Comparison of ENCODE assay signal across 23 mouse cellular contexts in genomic region chr10:128370601-128371000, GRCm38 (mm10). TPM values are rescaled to one million over a fixed set of nuclear protein-coding genes. Genes with fewer than 3 reads are reported as not detected.
DNase-seq lines count a peak whose midpoint lies in the region; ATAC-seq and TF ChIP-seq lines count a peak whose summit lies in the region.
"Had no signal": no experiment of that assay in that cellular context is flagged by ENCODE, and none has a peak within 500 bp of the region (broad histone marks: within the 10 kb centered on the region; RNA-seq: fewer than 3 reads in every experiment).

No protein-coding gene starts in this region.

- peak overlapping the region; percentile 17; the same call in 1 of the 2 replicates for H3K27ac ChIP-seq in kidney, adult 2 months (ENCODE audit: insufficient read depth, low read depth, low read length)
- no peak overlapping the region for H3K27ac ChIP-seq in kidney, embryonic 14.5 days (ENCODE audit: low read depth, low read length)
- peak overlapping the region; percentile 47; the same call in 1 of the 2 replicates for H3K27ac ChIP-seq in ES-Bruce4 (ENCODE audit: insufficient read depth, low read length)
- H3K27ac ChIP-seq in ES-E14 (ENCODE audit: insufficient read depth, low read depth, low read length, poor library complexity, severe bottlenecking), result peak overlapping the region; percentile 36
- H3K27ac ChIP-seq in intestine, embryonic 15.5 days, result no peak overlapping the region
- no peak overlapping the region for H3K27ac ChIP-seq in layer of hippocampus, adult 2 months
- H3K27ac ChIP-seq: liver, embryonic 14.5 days; lung, embryonic 15.5 days had no signal

- no peak overlapping the region for H3K4me2 ChIP-seq in kidney, embryonic 14.5 days (replicated peaks; ENCODE audit: low read depth, low read length)
- no peak overlapping the region for H3K4me2 ChIP-seq in intestine, embryonic 15.5 days (replicated peaks)
- H3K4me2 ChIP-seq: lung, embryonic 15.5 days; midbrain, embryonic 11.5 days had no signal

- DNase-seq in kidney, adult 2 months, result no peak
- no peak for DNase-seq in ES-E14 (ENCODE audit: low read depth, low spot score)
- no peak for DNase-seq in Muller cell, postnatal 12 days (ENCODE audit: inconsistent ontology term)
- DNase-seq in layer of hippocampus, adult 2 months (ENCODE audit: low spot score in 2 of 2), result no peak
- DNase-seq in right cerebral cortex, adult 18-20 months, result no peak
- DNase-seq: cerebellum, postnatal 14 days; gastrocnemius, postnatal 10 days; heart, adult 2 months; kidney, postnatal 4 days had no signal

- H3K9me3 ChIP-seq in kidney, embryonic 14.5 days (ENCODE audit: control insufficient read depth, low read length), result no peaks in the 10 kb centered on the region
- H3K9me3 ChIP-seq in ES-Bruce4 (replicated peaks; ENCODE audit: control insufficient read depth, insufficient read depth, low read length, poor library complexity, severe bottlenecking), result no peaks in the 10 kb centered on the region
- H3K9me3 ChIP-seq in ES-E14 (ENCODE audit: control insufficient read depth, insufficient read depth, low read depth, low read length), result no peaks in the 10 kb centered on the region
- H3K9me3 ChIP-seq in intestine, embryonic 15.5 days, result no peaks in the 10 kb centered on the region
- H3K9me3 ChIP-seq: lung, embryonic 15.5 days had no signal

- TF ChIP-seq CTCF in kidney, adult 2 months (conservative IDR thresholded peaks at IDR 0.05; ENCODE audit: insufficient read depth, insufficient read length, low read depth, low read length), result no peak
- TF ChIP-seq CTCF in ES-Bruce4 (IDR thresholded peaks at IDR 0.05; ENCODE audit: low read depth, low read length), result no peak
- TF ChIP-seq CTCF in layer of hippocampus, adult 2 months (conservative IDR thresholded peaks at IDR 0.05), result no peak

- in situ Hi-C loops in ES-E14 (cut with MboI; ENCODE audit: low sequenced_read_pairs in 2 of 2, unreplicated experiment in 2 of 2), result no loop called here

- no peak overlapping the region for H3K4me3 ChIP-seq in kidney, adult 2 months (ENCODE audit: insufficient read depth, low read depth, low read length)
- no peak overlapping the region for H3K4me3 ChIP-seq in kidney, embryonic 14.5 days (ENCODE audit: low read length)
- H3K4me3 ChIP-seq in ES-Bruce4 (ENCODE audit: low read depth, low read length), result no peak overlapping the region
- H3K4me3 ChIP-seq in ES-E14 (ENCODE audit: insufficient read depth in 1 of 2, low read depth in 1 of 2, low read length in 2 of 2, poor library complexity in 1 of 2, severe bottlenecking in 1 of 2), result peak overlapping the region in 1 of 2 experiments; percentile 6; a peak in 1 of 4 replicates
- no peak overlapping the region for H3K4me3 ChIP-seq in intestine, embryonic 15.5 days (replicated peaks)
- no peak overlapping the region for H3K4me3 ChIP-seq in layer of hippocampus, adult 2 months
- H3K4me3 ChIP-seq: heart, adult 2 months; lung, embryonic 15.5 days had no signal

- TF ChIP-seq POLR2A in kidney, adult 2 months (IDR thresholded peaks at IDR 0.05; ENCODE audit: low read depth, low read length), result no peak
- no peak for TF ChIP-seq POLR2A in ES-Bruce4 (IDR thresholded peaks at IDR 0.05; ENCODE audit: insufficient read depth, low read length)

- WGBS in kidney, adult 2 months, result 29% methylated on average over 4 of the region's 4 CpGs
- WGBS in kidney, embryonic 14.5 days, result 23% methylated on average over 4 of the region's 4 CpGs
- WGBS in intestine, embryonic 15.5 days, result 38% methylated on average over 4 of the region's 4 CpGs

- H3K4me1 ChIP-seq in kidney, adult 2 months (ENCODE audit: control insufficient read depth, insufficient read depth, low read length), result peaks cover 10% of the 10 kb centered on the region
- H3K4me1 ChIP-seq in kidney, embryonic 14.5 days (ENCODE audit: control insufficient read depth, insufficient read depth, low read length), result peaks cover 7% of the 10 kb centered on the region
- H3K4me1 ChIP-seq in ES-Bruce4 (ENCODE audit: control insufficient read depth, insufficient read depth, low read length) (no peaks in the 10 kb centered on the region), ES-E14 (ENCODE audit: control insufficient read depth in 2 of 2, insufficient read depth in 2 of 2, low read length in 2 of 2, poor library complexity in 1 of 2) (peaks cover 8 to 9% of the 10 kb centered on the region in 2 experiments)
- peaks cover 15% of the 10 kb centered on the region for H3K4me1 ChIP-seq in intestine, embryonic 15.5 days (replicated peaks)

- no peak for ATAC-seq in kidney, embryonic 14.5 days (ENCODE audit: low FRiP score, low TSS enrichment)
- ATAC-seq in intestine, embryonic 15.5 days, result peak; percentile 22; the same call in 1 of the 2 replicates
- ATAC-seq: inflammation-experienced regulatory T-cells, adult 6 months had no signal

- H3K9ac ChIP-seq in kidney, embryonic 14.5 days (ENCODE audit: low read depth, low read length), result no peak overlapping the region
- H3K9ac ChIP-seq in ES-Bruce4 (ENCODE audit: low read depth, poor library complexity, severe bottlenecking) (no peak overlapping the region), ES-E14 (ENCODE audit: insufficient read depth, low read depth, low read length, poor library complexity, severe bottlenecking) (no peak overlapping the region)
- H3K9ac ChIP-seq in intestine, embryonic 15.5 days, result no peak overlapping the region
- H3K9ac ChIP-seq: liver, embryonic 14.5 days; lung, embryonic 15.5 days had no signal

- no peak for TF ChIP-seq EP300 in ES-Bruce4 (IDR thresholded peaks at IDR 0.05; ENCODE audit: insufficient read depth, low read depth, low read length)

- H3K27me3 ChIP-seq in kidney, adult 2 months (replicated peaks; ENCODE audit: control insufficient read depth, insufficient read depth, low read length), result no peaks in the 10 kb centered on the region
- H3K27me3 ChIP-seq in kidney, embryonic 14.5 days (ENCODE audit: control insufficient read depth, insufficient read depth, low read length), result no peaks in the 10 kb centered on the region
- H3K27me3 ChIP-seq in ES-Bruce4 (ENCODE audit: control insufficient read depth, insufficient read depth, low read length, poor library complexity, severe bottlenecking), result no peaks in the 10 kb centered on the region
- H3K27me3 ChIP-seq in intestine, embryonic 15.5 days (replicated peaks), result no peaks in the 10 kb centered on the region
- H3K27me3 ChIP-seq: lung, embryonic 15.5 days had no signal

- no peaks in the 10 kb centered on the region for H3K36me3 ChIP-seq in kidney, adult 2 months (ENCODE audit: control insufficient read depth, insufficient read depth, low read length)
- no peaks in the 10 kb centered on the region for H3K36me3 ChIP-seq in kidney, embryonic 14.5 days (ENCODE audit: control insufficient read depth, insufficient read depth, low read length)
- no peaks in the 10 kb centered on the region for H3K36me3 ChIP-seq in ES-Bruce4 (ENCODE audit: control insufficient read depth, insufficient read depth, low read length, poor library complexity, severe bottlenecking)
- no peaks in the 10 kb centered on the region for H3K36me3 ChIP-seq in ES-E14 (ENCODE audit: control insufficient read depth, insufficient read depth, low read length, poor library complexity, severe bottlenecking)
- H3K36me3 ChIP-seq in intestine, embryonic 15.5 days, result no peaks in the 10 kb centered on the region
- H3K36me3 ChIP-seq: lung, embryonic 15.5 days had no signal

TF ChIP-seq in ES-E14, 5 proteins besides CTCF, POLR2A, EP300 and RAD21 (continues in another document):
- TF ChIP-seq HCFC1 (IDR thresholded peaks at IDR 0.05; ENCODE audit: borderline replicate concordance, insufficient read depth, low read length) (no peak), CHD2 (IDR thresholded peaks at IDR 0.05; ENCODE audit: low read depth, low read length) (no peak), ZC3H11A (IDR thresholded peaks at IDR 0.05; ENCODE audit: borderline replicate concordance, low read depth, low read length) (no peak)

RNA-seq across cellular contexts. Expression of gene Coq10a, which starts 1.8 kb away (rescaled TPM):
- 58.7 and 72.3 TPM in 2 replicates for polyA plus RNA-seq in kidney, adult 2 months (2012; rRNA removed)
- 15.5 and 18.6 TPM in 2 replicates for polyA plus RNA-seq in kidney, embryonic 14.5 days (2014; fragmentation: Nextera tagmentation; extraction: Ambion mirVana)
- 18.7 and 20.2 TPM in 2 replicates for polyA plus RNA-seq in ES-Bruce4 (2011; ENCODE audit: insufficient read depth, insufficient read length, low read depth, missing spikeins)
- 8.2 and 10.1 TPM in 2 replicates for total RNA-seq in ES-E14 (2012; rRNA removed)
- polyA plus RNA-seq in intestine, embryonic 15.5 days (2015; fragmentation: Nextera tagmentation; extraction: Ambion mirVana), result 13.7 TPM in 2 replicates
- total RNA-seq in layer of hippocampus, adult 2 months (2021), result 10 to 100 TPM; 48.6 to 49.2 TPM

RNA-seq across cellular contexts. Expression of gene Ankrd52, which starts 6.3 kb away (rescaled TPM):
- polyA plus RNA-seq in kidney, adult 2 months (2012; rRNA removed), result 21.5 and 22.5 TPM in 2 replicates
- polyA plus RNA-seq in kidney, embryonic 14.5 days (2014; fragmentation: Nextera tagmentation; extraction: Ambion mirVana), result 12.7 and 19.3 TPM in 2 replicates
- polyA plus RNA-seq in ES-Bruce4 (2011; ENCODE audit: insufficient read depth, insufficient read length, low read depth, missing spikeins), result 28.8 and 29.0 TPM in 2 replicates
- 11.1 and 11.4 TPM in 2 replicates for total RNA-seq in ES-E14 (2012; rRNA removed)
- polyA plus RNA-seq in intestine, embryonic 15.5 days (2015; fragmentation: Nextera tagmentation; extraction: Ambion mirVana), result 10.0 and 11.5 TPM in 2 replicates
- total RNA-seq in layer of hippocampus, adult 2 months (2021), result 10 to 100 TPM; 50.6 to 51.6 TPM

RNA-seq across cellular contexts. Expression of gene Slc39a5, which starts 30.4 kb away (rescaled TPM):
- polyA plus RNA-seq in kidney, adult 2 months (2012; rRNA removed), result 114 and 137 TPM in 2 replicates
- polyA plus RNA-seq in kidney, embryonic 14.5 days (2014; fragmentation: Nextera tagmentation; extraction: Ambion mirVana), result 15.1 and 22.6 TPM in 2 replicates
- 0.31 TPM in 1 of 2 replicates, not detected in the other for polyA plus RNA-seq in ES-Bruce4 (2011; ENCODE audit: insufficient read depth, insufficient read length, low read depth, missing spikeins)
- 0.36 and 0.53 TPM in 2 replicates for total RNA-seq in ES-E14 (2012; rRNA removed)
- 114 and 141 TPM in 2 replicates for polyA plus RNA-seq in intestine, embryonic 15.5 days (2015; fragmentation: Nextera tagmentation; extraction: Ambion mirVana)
- total RNA-seq in layer of hippocampus, adult 2 months (2021), result under 1 TPM in 1 of 2 experiments, not detected in 1; 0.29 TPM
- total RNA-seq: gastrocnemius, postnatal 10 days; heart, adult 2 months; layer of hippocampus, postnatal 25 days; MEL; monocyte, adult 5-6 weeks had no signal
- polyA plus RNA-seq: heart, adult 2 months; heart, postnatal 0 days; hindbrain, embryonic 11.5 days; inflammation-experienced regulatory T-cells, adult 6 months; midbrain, embryonic 11.5 days; neural tube, embryonic 11.5 days; urinary bladder, adult 2 months had no signal

RNA-seq across cellular contexts. Expression of gene Cs, which starts 33.1 kb away (rescaled TPM):
- 252 and 273 TPM in 2 replicates for polyA plus RNA-seq in kidney, adult 2 months (2012; rRNA removed)
- polyA plus RNA-seq in kidney, embryonic 14.5 days (2014; fragmentation: Nextera tagmentation; extraction: Ambion mirVana), result 135 and 225 TPM in 2 replicates
- polyA plus RNA-seq in ES-Bruce4 (2011; ENCODE audit: insufficient read depth, insufficient read length, low read depth, missing spikeins), result 197 and 202 TPM in 2 replicates
- 107 and 143 TPM in 2 replicates for total RNA-seq in ES-E14 (2012; rRNA removed)
- 269 and 282 TPM in 2 replicates for polyA plus RNA-seq in intestine, embryonic 15.5 days (2015; fragmentation: Nextera tagmentation; extraction: Ambion mirVana)
- total RNA-seq in layer of hippocampus, adult 2 months (2021), result 100 to 1,000 TPM; 226 to 235 TPM

RNA-seq across cellular contexts. Expression of gene Nabp2, which starts 40.7 kb away (rescaled TPM):
- polyA plus RNA-seq in kidney, adult 2 months (2012; rRNA removed), result 33.2 and 37.8 TPM in 2 replicates
- 87.8 and 103 TPM in 2 replicates for polyA plus RNA-seq in kidney, embryonic 14.5 days (2014; fragmentation: Nextera tagmentation; extraction: Ambion mirVana)
- 79.3 and 82.9 TPM in 2 replicates for polyA plus RNA-seq in ES-Bruce4 (2011; ENCODE audit: insufficient read depth, insufficient read length, low read depth, missing spikeins)
- 25.3 and 28.2 TPM in 2 replicates for total RNA-seq in ES-E14 (2012; rRNA removed)
- polyA plus RNA-seq in intestine, embryonic 15.5 days (2015; fragmentation: Nextera tagmentation; extraction: Ambion mirVana), result 87.9 and 97.1 TPM in 2 replicates
- total RNA-seq in layer of hippocampus, adult 2 months (2021), result 10 to 100 TPM; 88.2 to 93.0 TPM

Comparison
In these comparisons a context has a peak if more than half of its experiments do, and no peak if none do; other contexts are left out.
1. H3K27ac ChIP-seq: peak in kidney, adult 2 months (single experiment), ES-Bruce4 (single experiment) and ES-E14 (single experiment); none in kidney, embryonic 14.5 days (single experiment), intestine, embryonic 15.5 days (single experiment) and layer of hippocampus, adult 2 months (single experiment).
2. RNA of gene Slc39a5, which starts 30.4 kb away (polyA plus RNA-seq): 114 to 137 TPM in kidney, adult 2 months, 114 to 141 TPM in intestine, embryonic 15.5 days and 15.1 to 22.6 TPM in kidney, embryonic 14.5 days; 0.31 TPM in ES-Bruce4; every median in the first group is over 10 times any median in the second.